Mouse (Mus musculus) liver, embryonic 14.5 days (tissue): ENCODE data around the gene Clhc1.

Experiments
- CTCF ChIP-seq: IDR thresholded peaks from 2 replicates; pipeline ENCODE4 v1.5.1; 2016; ENCODE audit warnings: antibody characterized with exemption, low read depth, control low read depth
- EP300 ChIP-seq: IDR thresholded peaks from 2 replicates; pipeline ENCODE4 v1.6.1; 2016; ENCODE audit warnings: antibody characterized with exemption, low read depth

GRCm38 (mm10) chr11:29503948-29504893 is 43.5 kb upstream of the Clhc1 start:
- TF ChIP-seq CTCF (no peak), EP300 (peak; percentile 92)
